Mouse (Mus musculus) kidney, adult 10 weeks (tissue): ENCODE results near the gene Hnrnph2. TPM values are rescaled to one million over a fixed set of nuclear protein-coding genes. Genes with fewer than 3 reads are reported as not detected.

Experiments used
- polyA plus RNA-seq: library from polyadenylated mRNA; stranded (reverse); fragments of 350-450 nt; fragmentation: Illumina TruSeq; extraction: RNeasy Lipid Tissue Mini Kit (QIAGEN cat#74804); gene quantifications from one replicate; pipeline ENCODE4 v1.2.3, GENCODE M21; 2014; ENCODE audit warnings: low read depth, low replicate concordance

Gene Hnrnph2
- polyA plus RNA-seq, result 165 TPM

GRCm38 (mm10) chrX:134600659-134601379 is at the start of gene Hnrnph2, which contains the start of gene Gla:
Gene Hnrnph2 (plus strand): TSS chrX:134601179.
Gene Gla (minus strand): TSS chrX:134601125.

GRCm38 (mm10) chrX:134582888-134583669 is 17.9 kb upstream of the Hnrnph2 start, which contains the start of gene Btk:
Gene Btk (minus strand): TSS chrX:134583570.

GRCm38 (mm10) chrX:134585103-134586002 is 15.6 kb upstream of the Hnrnph2 start, which contains the start of gene Rpl36a:
Gene Rpl36a (plus strand): TSS chrX:134585654.

Other genes with a start within 250 kb of the Hnrnph2 start
- gene Drp2, start 196.6 kb upstream of the Hnrnph2 start, polyA plus RNA-seq, result not detected
- not detected for gene Taf7l, start 124.7 kb upstream of the Hnrnph2 start, polyA plus RNA-seq
- gene Timm8a1, start 59.3 kb upstream of the Hnrnph2 start, polyA plus RNA-seq, result 124 TPM
- 0.69 TPM for gene Btk, start 17.6 kb upstream of the Hnrnph2 start, polyA plus RNA-seq
- 470 TPM for gene Rpl36a, start 15.5 kb upstream of the Hnrnph2 start, polyA plus RNA-seq
- 7.1 TPM for gene Gla, start 54 bp upstream of the Hnrnph2 start, polyA plus RNA-seq
- gene Armcx4, start 85.3 kb downstream of the Hnrnph2 start, polyA plus RNA-seq, result 3.4 TPM
- gene Armcx1, start 116.8 kb downstream of the Hnrnph2 start, polyA plus RNA-seq, result 17.2 TPM
- 1.6 TPM for gene Armcx6, start 150.2 kb downstream of the Hnrnph2 start, polyA plus RNA-seq
- 38.4 TPM for gene Armcx3, start 155.4 kb downstream of the Hnrnph2 start, polyA plus RNA-seq
- 14.4 TPM for gene Armcx2, start 208.0 kb downstream of the Hnrnph2 start, polyA plus RNA-seq